Mouse (Mus musculus) telencephalon, adult 2 months (tissue): ENCODE measurements around the gene Prkg1.
"Not testable (repeated sequence)": the region's sequence is repeated elsewhere in the genome, so short reads cannot be mapped to it uniquely, and the experiment has no call there.

ENCODE experiments used
- DNase-seq: peaks from one replicate; pipeline ENCODE4 v3.0.0-alpha.2; 2011; ENCODE audit warnings: low read depth, low spot score

The Prkg1 gene

DNA sequence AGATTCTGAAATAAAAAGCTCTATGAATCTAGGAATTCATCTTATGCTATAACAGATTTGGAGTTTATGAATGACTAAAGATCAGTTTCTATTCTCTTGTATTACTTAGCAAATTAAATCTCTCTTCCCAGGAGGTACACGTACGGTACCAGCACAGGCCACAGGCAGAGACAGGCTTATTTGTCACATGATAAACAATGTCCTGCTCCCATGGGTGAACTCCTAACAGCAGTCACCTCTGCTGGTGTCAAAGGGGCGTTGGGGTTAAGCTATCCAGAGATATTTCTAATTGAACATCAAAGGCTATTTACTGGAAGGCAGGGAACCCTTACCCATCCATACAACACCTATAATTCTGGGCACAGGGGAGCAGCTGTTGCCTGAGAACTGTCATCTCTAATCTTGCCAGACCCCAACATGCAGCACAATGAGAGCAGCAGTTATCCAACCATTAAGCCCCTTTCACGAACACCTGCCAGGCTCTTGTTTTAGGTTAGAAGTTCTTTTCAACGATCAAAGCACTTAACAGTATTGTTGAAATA lies 1122.1 kb downstream of the Prkg1 start:
- DNase-seq: no peak

DNA sequence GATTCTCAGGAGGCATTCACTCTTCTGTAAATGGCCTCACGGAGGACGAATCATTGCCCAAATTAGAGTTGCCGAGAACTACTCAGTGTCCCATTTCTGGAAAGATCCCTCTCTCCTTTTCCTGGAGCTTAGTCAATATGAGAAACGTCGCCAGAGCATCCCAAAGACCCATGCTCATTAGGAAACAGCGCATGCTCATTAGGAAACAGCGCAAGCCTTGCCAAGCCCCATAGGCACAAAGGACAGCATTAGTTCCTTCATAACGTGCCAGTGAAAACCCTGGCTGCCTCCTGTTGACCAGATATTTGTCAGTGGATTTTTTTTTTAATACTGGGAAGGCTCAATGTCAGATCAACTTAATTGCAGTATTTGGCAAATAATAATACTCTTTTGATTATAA lies 1127.4 kb downstream of the Prkg1 start:
- DNase-seq: no peak

GRCm38 (mm10) chr19:30631051-30631450 lies 1133.8 kb downstream of the Prkg1 start:
- DNase-seq: no peak

GRCm38 (mm10) chr19:30626036-30626435 lies 1138.8 kb downstream of the Prkg1 start:
- DNase-seq: no peak

GRCm38 (mm10) chr19:30625391-30625790 lies 1139.4 kb downstream of the Prkg1 start:
- no peak for DNase-seq

DNA sequence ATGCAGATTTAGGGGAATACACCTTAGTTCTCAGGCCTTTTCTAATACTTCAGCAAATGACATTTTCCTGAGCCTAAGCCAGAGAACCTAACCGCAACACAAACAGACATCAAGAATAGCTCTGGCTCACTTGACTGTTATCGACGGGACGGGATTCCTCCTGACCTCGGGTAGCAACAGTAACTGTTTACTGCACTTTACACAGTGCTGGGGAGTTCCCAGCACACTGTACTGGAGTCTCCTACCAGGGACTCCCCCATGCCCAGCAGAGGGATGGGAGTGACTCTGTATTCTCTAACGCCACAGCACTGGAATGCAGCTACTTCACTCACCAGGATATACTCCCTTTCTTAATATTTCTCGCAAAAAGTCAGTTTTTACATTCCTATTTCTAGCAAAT lies 1141.2 kb downstream of the Prkg1 start:
- no peak for DNase-seq

DNA sequence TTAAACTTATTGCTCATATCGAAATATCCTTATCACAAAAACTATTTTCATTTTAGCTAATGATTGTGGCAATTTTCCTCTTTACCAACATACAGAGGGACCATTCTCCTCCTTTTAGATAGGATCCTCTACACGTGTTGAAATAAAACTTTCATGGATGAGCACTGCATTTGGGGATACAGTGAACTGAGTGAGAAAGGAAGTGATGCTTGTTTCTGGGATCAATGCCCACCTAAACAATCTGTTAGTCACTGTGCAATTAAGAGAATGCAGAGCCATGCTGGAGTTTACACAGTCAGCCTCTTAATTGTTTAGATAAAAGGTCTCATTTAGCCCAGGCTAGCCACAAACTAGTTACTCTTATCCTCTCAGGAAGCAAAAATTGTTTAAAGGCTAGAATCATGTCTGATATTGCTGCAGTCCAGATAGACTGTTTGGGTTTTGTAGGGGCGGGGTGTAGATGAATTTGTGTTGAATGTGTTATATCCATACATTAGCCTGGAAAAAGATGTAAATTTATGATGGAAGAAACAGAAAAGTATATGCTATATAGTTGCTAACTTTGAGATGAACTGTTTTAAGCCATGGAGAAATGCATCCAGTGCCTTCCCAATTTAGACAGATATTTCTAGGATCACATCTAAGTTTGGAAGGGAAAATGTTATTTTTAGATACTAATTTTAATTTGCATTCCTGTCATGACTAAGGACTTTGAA lies 1151.5 kb downstream of the Prkg1 start:
- DNase-seq: peak; percentile 16

- no peak for DNase-seq
These were observed 1178.5 kb downstream of the Prkg1 start for GRCm38 (mm10) chr19:30586366-30586765.

GRCm38 (mm10) chr19:30564516-30564915 lies 1200.3 kb downstream of the Prkg1 start:
- no peak for DNase-seq

GRCm38 (mm10) chr19:30563876-30564275 lies 1201.0 kb downstream of the Prkg1 start:
- no peak for DNase-seq

DNA sequence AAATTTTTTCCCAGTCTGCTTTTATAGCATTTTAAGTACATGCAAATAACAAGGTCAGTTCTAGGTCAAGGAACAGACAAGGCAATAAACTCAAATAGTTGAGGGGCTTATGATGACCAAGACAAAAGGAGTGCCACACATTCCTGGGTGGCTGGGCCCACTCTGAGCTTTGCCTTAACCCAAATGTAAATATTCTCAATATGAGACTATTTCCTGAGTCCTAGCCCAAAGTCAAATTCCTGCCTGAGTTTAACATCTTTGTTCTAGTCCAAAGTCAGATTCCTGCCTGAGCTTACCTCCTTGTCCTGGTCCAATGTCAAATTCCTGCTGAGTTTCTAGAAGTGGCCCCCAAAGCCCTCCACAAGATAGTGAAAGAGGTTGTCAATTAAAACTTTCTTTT lies 1206.8 kb downstream of the Prkg1 start:
- DNase-seq: no peak

DNA sequence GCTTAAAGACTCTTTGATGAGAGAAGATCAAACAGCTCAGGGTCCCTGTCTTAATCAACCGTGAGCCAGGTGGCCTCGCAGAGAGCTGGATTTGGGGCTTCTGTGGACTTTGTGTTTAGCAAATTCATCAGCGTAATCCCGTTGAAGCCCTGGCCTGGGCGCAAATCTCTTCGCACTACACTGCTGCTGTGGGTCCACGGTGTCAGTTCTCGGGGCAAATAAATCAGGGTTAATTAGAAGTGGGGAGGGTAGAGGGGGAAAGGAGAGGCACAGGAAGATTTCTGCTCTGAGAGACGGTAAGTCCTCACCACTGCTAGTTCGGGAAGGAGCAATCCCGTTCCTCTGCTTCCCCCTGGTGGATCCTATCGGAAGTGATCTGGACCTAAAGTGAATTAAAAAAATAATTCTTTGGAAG lies 1210.4 kb downstream of the Prkg1 start:
- peak; percentile 41 for DNase-seq

DNA sequence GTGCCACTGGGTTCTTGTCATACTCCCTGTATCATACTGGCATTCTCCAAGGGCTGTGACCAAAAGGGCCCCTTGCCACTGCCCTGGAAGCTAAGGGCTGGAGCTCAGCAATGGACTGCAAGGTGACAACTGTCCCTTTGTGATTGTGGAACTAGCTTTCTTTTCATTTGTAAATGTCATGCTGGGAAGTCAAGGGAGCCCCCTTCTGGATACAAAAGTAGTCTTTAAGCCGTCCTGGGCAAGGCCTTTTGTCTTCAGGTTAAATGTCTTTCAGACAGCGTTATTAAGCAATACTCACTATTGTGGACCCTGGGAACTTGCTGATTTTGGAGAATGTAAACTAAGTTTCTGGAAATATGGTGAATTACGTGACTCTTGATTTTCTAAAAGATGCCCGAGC lies 1211.1 kb downstream of the Prkg1 start:
- DNase-seq: no peak

GRCm38 (mm10) chr19:30552260-30552659 lies 1212.6 kb downstream of the Prkg1 start:
- DNase-seq: no peak

- no peak for DNase-seq
These were observed 1214.8 kb downstream of the Prkg1 start for GRCm38 (mm10) chr19:30549854-30550647.

GRCm38 (mm10) chr19:30549044-30549853 lies 1215.6 kb downstream of the Prkg1 start, which contains the start of gene Dkk1:
Dkk1 (minus strand) TSS chr19:30549665.
- DNase-seq: no peak

- DNase-seq: no peak
These were observed 1216.3 kb downstream of the Prkg1 start for GRCm38 (mm10) chr19:30548411-30549043.

DNA sequence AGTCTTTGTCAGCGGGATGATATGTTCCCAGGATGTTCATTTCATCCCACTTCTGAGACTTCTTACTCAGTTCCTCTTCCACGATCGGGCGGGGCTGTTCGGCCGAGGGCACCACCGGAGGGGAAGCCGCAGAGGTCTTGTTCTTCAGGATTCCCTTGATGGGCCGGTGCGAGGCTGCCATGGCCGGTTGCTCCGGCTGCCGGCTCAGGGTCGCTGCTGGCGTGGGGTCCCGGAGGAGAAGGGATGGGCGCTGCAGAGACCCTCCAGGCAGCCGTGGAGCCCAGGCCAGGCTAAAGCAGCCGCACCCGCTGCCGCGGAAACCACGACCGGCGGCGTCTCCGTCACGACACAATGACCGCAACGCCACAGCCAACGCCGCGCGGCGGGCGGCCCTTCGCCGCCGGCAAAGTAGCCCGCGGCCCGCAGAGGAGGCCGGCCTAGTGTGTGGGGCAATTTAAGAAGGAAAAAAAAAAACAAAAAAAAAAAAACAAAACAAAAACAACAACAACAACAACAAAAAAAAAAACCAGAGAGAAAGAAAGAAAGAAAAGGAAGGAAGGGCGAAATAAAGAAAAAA lies 1225.4 kb downstream of the Prkg1 start:
- not testable (repeated sequence) for DNase-seq

- no peak for DNase-seq
These were observed 1248.1 kb downstream of the Prkg1 start for GRCm38 (mm10) chr19:30516771-30517170.
